Mouse (Mus musculus): Measurements from ENCODE around the gene Ap3b1. TPM values are rescaled to one million over a fixed set of nuclear protein-coding genes. Genes with fewer than 3 reads are reported as not detected.
"Not testable (repeated sequence)": the region's sequence is repeated elsewhere in the genome, so short reads cannot be mapped to it uniquely, and the experiment has no call there.

Ap3b1 gene
- polyA plus RNA-seq, 1 experiment: 29.2 TPM

DNA sequence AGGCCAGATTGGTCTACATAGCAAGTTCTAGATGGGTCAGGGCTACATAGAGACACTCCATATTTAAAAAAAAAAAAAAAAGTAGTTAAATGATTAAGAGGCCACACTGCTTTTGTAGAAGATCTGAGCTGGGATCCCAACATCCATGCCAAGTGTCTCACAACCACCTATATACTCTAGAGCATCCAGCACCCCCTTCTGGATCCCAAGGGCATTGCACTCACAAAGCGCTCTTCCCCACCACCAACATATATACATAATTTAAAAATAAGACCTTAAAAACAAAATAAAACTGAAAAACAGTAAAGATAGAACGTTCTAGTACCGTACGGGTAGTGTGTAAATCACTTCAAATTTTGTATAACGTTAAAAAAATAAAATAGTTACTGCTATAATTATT lies 15.6 kb upstream of the Ap3b1 start:
- WGBS: 93% methylated on average over 5 of the region's 5 CpGs
- no peak overlapping the region for H3K4me3 ChIP-seq (replicated peaks; ENCODE audit: extremely low read depth, low read depth, low read length)
- no peak for DNase-seq
- TF ChIP-seq CTCF (IDR thresholded peaks at IDR 0.05; ENCODE audit: insufficient read depth, low read length) (peak; percentile 11; the same call in 1 of the 2 replicates), POLR2A (IDR thresholded peaks at IDR 0.05; ENCODE audit: borderline replicate concordance, extremely low read depth, low read depth, low read length) (no peak)
- no peaks in the 10 kb centered on the region for H3K4me1 ChIP-seq (ENCODE audit: control insufficient read depth, insufficient read depth, low read length)

DNA sequence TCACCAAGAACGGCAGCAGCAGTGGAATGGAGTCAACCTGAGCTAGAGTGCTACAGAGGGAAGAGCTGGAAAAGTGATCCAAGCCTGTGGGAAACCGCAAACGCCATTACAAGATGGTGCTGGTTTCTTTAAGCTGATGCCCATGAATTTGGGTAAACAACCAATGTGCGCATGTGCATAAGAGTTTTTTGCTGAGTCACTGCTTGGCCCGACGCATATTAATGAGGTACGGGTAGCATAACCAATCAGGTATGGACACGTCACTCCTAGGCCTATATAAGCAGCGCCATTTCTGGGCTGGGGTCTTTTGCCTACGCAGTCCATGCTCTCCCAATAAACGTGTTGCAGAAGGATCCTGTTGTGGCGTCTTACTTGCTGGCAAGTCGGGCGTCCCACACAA lies 14.2 kb upstream of the Ap3b1 start:
- not testable (repeated sequence) for H3K4me1 ChIP-seq (ENCODE audit: control insufficient read depth, insufficient read depth, low read length); H3K4me3 ChIP-seq (replicated peaks; ENCODE audit: extremely low read depth, low read depth, low read length); DNase-seq
- WGBS: 96% methylated on average over 14 of the region's 14 CpGs

- 58% methylated on average over 3 of the region's 3 CpGs for WGBS
- TF ChIP-seq POLR2A (IDR thresholded peaks at IDR 0.05; ENCODE audit: borderline replicate concordance, extremely low read depth, low read depth, low read length) (no peak), CTCF (IDR thresholded peaks at IDR 0.05; ENCODE audit: insufficient read depth, low read length) (no peak)
- no peaks in the 10 kb centered on the region for H3K4me1 ChIP-seq (ENCODE audit: control insufficient read depth, insufficient read depth, low read length)
- no peak for DNase-seq
- H3K4me3 ChIP-seq (replicated peaks; ENCODE audit: extremely low read depth, low read depth, low read length): no peak overlapping the region
Observed at GRCm38 (mm10) chr13:94354584-94354983, 4.2 kb upstream of the Ap3b1 start.

DNA sequence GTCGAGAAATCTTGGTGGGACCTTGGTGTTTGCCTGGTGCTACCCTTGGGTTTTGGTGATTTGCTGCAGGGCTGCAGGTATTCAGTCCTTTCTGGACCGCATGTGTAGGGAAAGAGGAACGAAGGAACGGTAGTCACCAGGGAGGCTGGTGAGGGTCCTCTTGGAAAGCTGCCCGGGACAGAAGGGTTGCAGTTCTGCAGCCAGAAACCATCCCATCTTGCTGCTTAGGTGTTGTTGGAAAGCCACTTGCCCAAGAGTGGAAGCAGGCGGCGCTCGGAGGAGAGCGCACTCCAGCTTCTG lies 709 bp upstream of the Ap3b1 start:
- TF ChIP-seq CTCF (IDR thresholded peaks at IDR 0.05; ENCODE audit: insufficient read depth, low read length): no peak
- TF ChIP-seq POLR2A (IDR thresholded peaks at IDR 0.05; ENCODE audit: borderline replicate concordance, extremely low read depth, low read depth, low read length): no peak
- peak overlapping the region; percentile 99 for H3K4me3 ChIP-seq (replicated peaks; ENCODE audit: extremely low read depth, low read depth, low read length)
- H3K4me1 ChIP-seq (ENCODE audit: control insufficient read depth, insufficient read depth, low read length): no peaks in the 10 kb centered on the region
- no peak for DNase-seq
- 1% methylated on average over 9 of the region's 9 CpGs for WGBS

DNA sequence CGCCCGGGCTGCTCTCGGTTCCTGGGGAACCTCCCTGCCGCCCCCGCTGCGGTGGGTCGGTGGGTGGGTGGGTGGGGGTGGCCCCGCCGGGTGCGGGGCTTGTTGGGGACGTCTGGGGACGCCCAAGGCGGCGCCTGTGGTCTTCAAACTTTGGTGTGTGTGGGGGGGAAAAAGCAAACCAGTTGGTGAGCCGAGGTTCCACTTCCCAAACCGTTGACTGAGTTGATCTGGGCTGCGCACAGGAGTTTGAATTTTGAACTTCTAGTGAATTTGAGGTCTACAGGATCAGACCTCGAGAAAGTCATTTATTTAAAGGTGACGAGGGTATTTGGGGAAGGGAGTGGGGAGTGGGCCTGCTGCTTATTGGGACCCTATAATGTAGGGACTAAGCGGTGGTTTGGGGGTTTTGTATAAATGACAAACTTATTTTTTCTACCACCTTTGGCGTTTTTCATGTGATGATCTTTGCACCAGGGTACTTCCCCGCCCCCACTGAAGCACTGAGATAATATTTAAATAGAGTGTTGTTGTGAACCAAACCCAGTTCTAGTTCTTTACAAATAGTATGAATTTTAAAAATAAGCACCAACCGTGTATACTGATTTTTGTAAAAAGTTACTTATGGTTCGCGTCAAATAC lies 641 bp downstream of the Ap3b1 start:
- Histone ChIP-seq H3K4me3 (replicated peaks; ENCODE audit: extremely low read depth, low read depth, low read length) (peak overlapping the region; percentile 99), H3K4me1 (ENCODE audit: control insufficient read depth, insufficient read depth, low read length) (no peaks in the 10 kb centered on the region)
- TF ChIP-seq POLR2A (IDR thresholded peaks at IDR 0.05; ENCODE audit: borderline replicate concordance, extremely low read depth, low read depth, low read length): no peak
- no peak for DNase-seq
- WGBS: 17% methylated on average over 25 of the region's 25 CpGs

GRCm38 (mm10) chr13:94361013-94361580 lies 2.3 kb downstream of the Ap3b1 start:
- H3K4me1 ChIP-seq (ENCODE audit: control insufficient read depth, insufficient read depth, low read length); H3K4me3 ChIP-seq (replicated peaks; ENCODE audit: extremely low read depth, low read depth, low read length); DNase-seq: not testable (repeated sequence)
- WGBS: 78% methylated on average over 10 of the region's 10 CpGs

GRCm38 (mm10) chr13:94364336-94364735 lies 5.6 kb downstream of the Ap3b1 start:
- Histone ChIP-seq H3K4me1 (ENCODE audit: control insufficient read depth, insufficient read depth, low read length) (no peaks in the 10 kb centered on the region), H3K4me3 (replicated peaks; ENCODE audit: extremely low read depth, low read depth, low read length) (no peak overlapping the region)
- WGBS: 82% methylated on average over 2 of the region's 2 CpGs
- no peak for DNase-seq
- TF ChIP-seq POLR2A (IDR thresholded peaks at IDR 0.05; ENCODE audit: borderline replicate concordance, extremely low read depth, low read depth, low read length): no peak
- TF ChIP-seq CTCF (IDR thresholded peaks at IDR 0.05; ENCODE audit: insufficient read depth, low read length): no peak

DNA sequence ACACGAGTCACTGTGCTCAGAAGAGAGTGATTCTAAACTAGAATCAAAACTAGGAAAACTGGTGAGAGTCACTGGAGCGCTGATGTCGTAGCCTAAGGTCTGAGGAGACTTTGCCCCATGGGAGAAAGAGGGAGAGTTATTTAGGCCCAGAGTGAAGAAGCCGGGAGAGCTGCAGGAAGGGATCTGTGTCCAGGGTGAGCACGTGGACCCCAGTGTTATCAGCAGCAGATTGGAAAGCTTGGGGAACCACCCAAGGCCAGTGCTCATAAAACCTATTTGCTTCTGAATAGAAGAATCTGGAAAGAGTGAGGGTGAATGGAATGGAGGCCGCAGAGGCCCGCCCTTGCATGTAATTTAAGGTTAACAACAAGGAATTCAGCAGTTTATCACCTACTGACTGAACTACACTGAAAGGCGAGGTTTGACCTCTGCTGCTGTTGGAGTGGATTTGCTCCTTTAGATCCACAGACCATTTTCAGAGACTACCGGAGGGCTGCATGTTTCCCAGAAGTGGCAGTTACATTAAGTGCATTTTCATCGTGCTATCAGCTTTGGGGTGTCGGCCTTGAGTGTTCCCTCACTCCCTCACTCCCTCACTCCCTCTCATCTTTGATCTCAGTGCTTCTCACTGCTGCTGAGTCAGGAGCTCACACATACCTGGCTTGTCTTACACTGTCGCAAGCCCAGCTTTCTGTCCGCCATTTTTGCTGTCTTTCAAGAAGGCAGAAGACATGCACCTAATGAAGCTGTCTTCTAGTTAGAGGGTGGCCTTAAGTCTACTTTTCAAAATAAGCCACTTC lies 6.5 kb downstream of the Ap3b1 start:
- no peak for DNase-seq
- Histone ChIP-seq H3K4me3 (replicated peaks; ENCODE audit: extremely low read depth, low read depth, low read length) (no peak overlapping the region), H3K4me1 (ENCODE audit: control insufficient read depth, insufficient read depth, low read length) (no peaks in the 10 kb centered on the region)
- WGBS: 81% methylated on average over 13 of the region's 13 CpGs
- TF ChIP-seq POLR2A (IDR thresholded peaks at IDR 0.05; ENCODE audit: borderline replicate concordance, extremely low read depth, low read depth, low read length) (no peak), CTCF (IDR thresholded peaks at IDR 0.05; ENCODE audit: insufficient read depth, low read length) (no peak)

- 98% methylated on average over 2 of the region's 2 CpGs for WGBS
- DNase-seq: no peak
- TF ChIP-seq CTCF (IDR thresholded peaks at IDR 0.05; ENCODE audit: insufficient read depth, low read length) (no peak), POLR2A (IDR thresholded peaks at IDR 0.05; ENCODE audit: borderline replicate concordance, extremely low read depth, low read depth, low read length) (no peak)
- H3K4me3 ChIP-seq (replicated peaks; ENCODE audit: extremely low read depth, low read depth, low read length): no peak overlapping the region
- H3K4me1 ChIP-seq (ENCODE audit: control insufficient read depth, insufficient read depth, low read length): no peaks in the 10 kb centered on the region
Observed at GRCm38 (mm10) chr13:94367869-94368268, 9.1 kb downstream of the Ap3b1 start.

GRCm38 (mm10) chr13:94370521-94370920 lies 11.8 kb downstream of the Ap3b1 start:
- TF ChIP-seq POLR2A (IDR thresholded peaks at IDR 0.05; ENCODE audit: borderline replicate concordance, extremely low read depth, low read depth, low read length) (no peak), CTCF (IDR thresholded peaks at IDR 0.05; ENCODE audit: insufficient read depth, low read length) (no peak)
- H3K4me1 ChIP-seq (ENCODE audit: control insufficient read depth, insufficient read depth, low read length): no peaks in the 10 kb centered on the region
- DNase-seq: no peak
- H3K4me3 ChIP-seq (replicated peaks; ENCODE audit: extremely low read depth, low read depth, low read length): no peak overlapping the region
- WGBS: 88% methylated on average over 10 of the region's 10 CpGs

Data from lung, adult 2 months (tissue).